Mouse (Mus musculus): ENCODE measurements around the gene Evi2.

Gene Evi2

DNA sequence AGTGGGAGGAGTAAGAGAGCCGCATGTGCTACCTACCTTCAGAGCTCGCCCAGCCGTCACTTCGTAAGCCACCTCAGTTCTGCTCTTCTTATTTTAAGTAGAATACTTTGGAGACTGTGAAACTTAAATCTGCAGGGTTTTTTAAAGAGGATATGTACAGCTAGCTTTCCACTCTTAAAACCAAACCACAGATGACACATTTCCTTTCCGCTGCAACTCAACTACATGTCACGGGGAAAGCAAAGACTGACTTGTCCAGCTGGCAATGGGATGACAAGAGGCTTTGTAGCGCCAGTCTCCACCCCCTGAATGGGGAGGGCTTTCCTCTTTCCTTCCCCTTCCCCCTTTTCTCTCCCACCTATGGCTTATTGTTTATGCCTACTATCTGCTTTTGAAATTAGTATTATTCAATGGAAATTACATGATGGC is at the start of gene Evi2, which contains the start of gene Evi2a:
Gene Evi2 (minus strand): TSS at position 257 of the 429 bp plus-strand sequence.
Gene Evi2a (minus strand): TSS at position 277 of the 429 bp plus-strand sequence.
- peak; percentile 89 for DNase-seq (ENCODE audit: low read depth, low spot score)

DNA sequence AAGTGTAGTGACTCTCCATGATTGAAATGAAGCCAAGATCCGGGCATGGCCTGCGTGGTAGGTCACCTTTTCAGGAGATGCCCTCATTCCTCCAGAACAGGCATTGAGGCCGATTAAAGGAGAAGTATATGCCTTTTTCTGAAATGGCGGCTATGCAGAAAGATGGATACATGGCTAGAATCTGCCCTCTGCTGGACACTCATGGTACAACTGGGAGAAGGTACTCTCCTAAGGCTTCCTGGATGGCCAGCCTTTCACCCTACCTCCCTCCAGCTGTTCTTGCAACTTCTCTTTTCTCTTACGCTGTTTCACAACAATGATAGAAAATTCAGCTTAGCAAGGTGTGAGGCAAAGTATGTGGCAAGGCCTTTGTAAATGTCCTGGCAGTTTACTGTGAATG is 47.4 kb upstream of the Evi2 start:
- DNase-seq (ENCODE audit: low read depth, low spot score), result peak; percentile 78

GRCm38 (mm10) chr11:79575383-79576073 is 45.1 kb upstream of the Evi2 start:
- no peak for DNase-seq (ENCODE audit: low read depth, low spot score)

DNA sequence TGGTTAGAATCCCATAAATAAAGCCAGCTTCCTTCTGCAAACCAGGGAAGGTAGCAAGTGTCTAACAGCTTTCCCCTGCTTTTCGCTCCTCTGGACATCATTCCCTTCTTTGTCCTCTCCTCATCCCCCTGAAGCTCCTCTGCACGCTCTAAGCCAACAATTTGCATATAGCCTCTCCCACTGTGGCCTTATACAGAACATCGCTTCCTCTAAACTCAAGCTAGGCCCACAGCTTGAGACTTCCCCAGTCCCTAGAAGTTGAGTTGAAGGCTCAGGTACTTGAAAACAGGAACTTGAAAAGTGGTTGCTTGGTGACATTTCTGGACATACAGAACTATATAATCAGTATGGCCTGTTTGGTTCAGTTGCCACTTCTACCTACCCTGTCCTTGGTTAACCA is 43.4 kb upstream of the Evi2 start:
- no peak for DNase-seq (ENCODE audit: low read depth, low spot score)

DNA sequence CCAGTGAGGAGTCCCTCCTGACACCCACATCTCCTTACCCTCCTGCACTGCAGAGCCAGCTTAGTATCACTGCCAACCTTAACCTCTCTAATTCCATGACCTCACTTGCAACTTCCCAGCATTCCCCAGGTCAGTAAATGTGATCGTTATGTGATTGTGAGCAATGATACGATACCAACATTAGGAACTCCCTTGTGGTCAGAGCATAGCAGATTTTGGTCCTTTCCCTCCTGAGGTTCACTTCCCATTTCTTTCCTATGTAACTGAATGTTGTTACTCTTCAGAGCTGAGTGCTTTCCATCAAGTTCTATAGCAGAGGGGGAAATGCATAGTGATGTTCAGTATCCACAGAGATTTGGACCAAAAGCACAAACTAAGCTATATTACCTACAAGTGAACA is 39.9 kb upstream of the Evi2 start:
- DNase-seq (ENCODE audit: low read depth, low spot score), result no peak

DNA sequence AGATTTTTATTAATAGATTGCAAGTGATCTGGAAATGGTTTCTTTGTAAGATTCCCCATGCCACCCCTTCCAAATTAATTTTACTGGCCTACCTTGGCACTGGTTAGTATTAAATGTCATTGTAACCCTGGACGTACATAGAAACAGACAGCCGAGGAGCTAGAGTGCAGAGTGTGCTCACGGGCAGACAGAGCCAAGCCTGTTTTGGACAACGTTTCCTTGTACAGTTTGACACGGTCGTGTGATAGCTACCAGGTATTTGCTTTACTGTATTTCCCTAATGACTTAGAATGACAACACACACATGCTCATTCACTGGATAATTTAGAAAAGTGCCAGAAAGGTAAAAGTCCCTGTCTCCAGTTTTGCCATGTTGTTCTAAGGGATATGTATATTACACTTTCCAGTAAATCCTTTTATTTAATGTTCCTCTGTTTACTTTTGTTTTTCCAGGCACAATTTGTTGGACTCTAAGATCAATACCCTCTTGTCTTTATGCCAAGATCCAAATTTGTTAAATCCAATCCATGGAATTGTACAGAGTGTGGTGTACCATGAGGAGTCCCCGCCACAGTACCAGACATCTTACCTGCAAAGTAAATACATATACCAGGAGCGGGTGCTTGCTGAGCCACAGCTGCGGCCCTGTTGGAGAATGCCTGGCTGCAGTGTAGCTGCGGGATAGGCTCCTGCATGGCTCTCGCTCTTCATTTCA is 38.0 kb upstream of the Evi2 start:
- no peak for DNase-seq (ENCODE audit: low read depth, low spot score)

DNA sequence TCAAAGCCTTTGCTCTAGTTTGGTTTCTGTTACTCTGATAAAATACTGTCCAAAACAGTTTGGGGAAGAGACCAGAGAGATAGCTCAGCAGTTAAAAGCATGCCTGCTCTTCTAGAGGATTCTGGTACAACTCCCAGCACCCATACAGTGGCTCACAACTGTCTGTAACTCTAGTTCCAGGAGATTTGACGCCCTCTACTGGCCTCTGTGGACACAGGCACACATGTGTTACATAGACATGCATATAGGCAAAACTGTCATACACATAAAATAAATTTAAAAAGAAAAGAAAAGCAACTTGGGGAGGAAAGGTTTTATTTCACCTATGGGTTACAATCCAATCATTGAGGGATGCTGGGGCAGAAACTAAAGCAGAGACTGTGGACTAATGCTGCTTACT is 36.6 kb upstream of the Evi2 start:
- DNase-seq (ENCODE audit: low read depth, low spot score), result no peak

GRCm38 (mm10) chr11:79563493-79563892 is 33.1 kb upstream of the Evi2 start:
- DNase-seq (ENCODE audit: low read depth, low spot score), result no peak

GRCm38 (mm10) chr11:79560536-79560935 is 30.1 kb upstream of the Evi2 start:
- no peak for DNase-seq (ENCODE audit: low read depth, low spot score)

- DNase-seq (ENCODE audit: low read depth, low spot score), result peak; percentile 52
These were observed 22.2 kb upstream of the Evi2 start for GRCm38 (mm10) chr11:79552622-79553021.

GRCm38 (mm10) chr11:79536293-79536692 is 5.9 kb upstream of the Evi2 start:
- DNase-seq (ENCODE audit: low read depth, low spot score), result no peak

DNA sequence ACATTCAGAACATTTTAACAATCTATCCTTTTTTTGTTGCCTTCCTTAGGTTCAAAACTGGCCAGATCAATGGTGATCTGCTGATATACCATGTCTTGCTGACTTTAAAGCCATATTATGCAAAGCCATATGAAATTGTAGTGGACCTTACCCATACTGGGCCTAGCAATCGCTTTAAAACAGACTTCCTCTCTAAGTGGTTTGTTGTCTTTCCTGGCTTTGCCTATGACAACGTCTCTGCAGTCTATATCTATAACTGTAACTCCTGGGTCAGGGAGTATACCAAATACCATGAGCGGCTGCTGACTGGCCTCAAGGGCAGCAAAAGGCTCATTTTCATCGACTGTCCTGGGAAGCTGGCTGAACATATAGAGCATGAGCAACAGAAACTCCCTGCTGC is 5.2 kb upstream of the Evi2 start:
- DNase-seq (ENCODE audit: low read depth, low spot score), result no peak

- DNase-seq (ENCODE audit: low read depth, low spot score), result no peak
These were observed 3.7 kb upstream of the Evi2 start for GRCm38 (mm10) chr11:79533950-79534690.

DNA sequence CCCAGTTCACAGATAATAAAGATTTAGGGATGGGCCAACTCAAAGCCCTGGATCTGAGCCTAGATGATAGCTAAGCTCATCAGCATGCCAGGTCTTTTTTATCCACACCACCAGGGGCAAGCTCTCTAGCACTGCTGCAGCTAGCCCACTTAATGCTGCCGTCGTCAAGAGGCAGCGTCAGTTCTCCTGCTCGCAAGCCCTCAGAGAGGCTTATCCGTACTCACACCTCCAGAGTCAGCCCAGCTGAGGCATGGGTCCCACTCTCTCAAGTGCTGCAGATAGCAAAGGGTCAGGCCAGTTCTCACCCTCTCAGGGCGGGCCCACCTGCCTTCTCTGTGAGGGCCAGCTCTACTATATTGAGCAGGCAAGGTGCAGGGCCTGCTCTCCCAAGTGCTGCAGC is 2.9 kb upstream of the Evi2 start:
- DNase-seq (ENCODE audit: low read depth, low spot score), result no peak

GRCm38 (mm10) chr11:79531485-79531884 is 1.1 kb upstream of the Evi2 start:
- no peak for DNase-seq (ENCODE audit: low read depth, low spot score)

- DNase-seq (ENCODE audit: low read depth, low spot score), result no peak
These were observed 385 bp upstream of the Evi2 start for GRCm38 (mm10) chr11:79530774-79531173.

- DNase-seq (ENCODE audit: low read depth, low spot score), result peak; percentile 49
These were observed 653 bp downstream of the Evi2 start for GRCm38 (mm10) chr11:79529736-79530135.

- peak; percentile 43 for DNase-seq (ENCODE audit: low read depth, low spot score)
These were observed 1.2 kb downstream of the Evi2 start for GRCm38 (mm10) chr11:79529226-79529625.

- peak; percentile 51 for DNase-seq (ENCODE audit: low read depth, low spot score)
These were observed 1.8 kb downstream of the Evi2 start for GRCm38 (mm10) chr11:79528601-79529000.

GRCm38 (mm10) chr11:79527739-79528384 is 2.5 kb downstream of the Evi2 start:
- peak; percentile 55 for DNase-seq (ENCODE audit: low read depth, low spot score)

DNA sequence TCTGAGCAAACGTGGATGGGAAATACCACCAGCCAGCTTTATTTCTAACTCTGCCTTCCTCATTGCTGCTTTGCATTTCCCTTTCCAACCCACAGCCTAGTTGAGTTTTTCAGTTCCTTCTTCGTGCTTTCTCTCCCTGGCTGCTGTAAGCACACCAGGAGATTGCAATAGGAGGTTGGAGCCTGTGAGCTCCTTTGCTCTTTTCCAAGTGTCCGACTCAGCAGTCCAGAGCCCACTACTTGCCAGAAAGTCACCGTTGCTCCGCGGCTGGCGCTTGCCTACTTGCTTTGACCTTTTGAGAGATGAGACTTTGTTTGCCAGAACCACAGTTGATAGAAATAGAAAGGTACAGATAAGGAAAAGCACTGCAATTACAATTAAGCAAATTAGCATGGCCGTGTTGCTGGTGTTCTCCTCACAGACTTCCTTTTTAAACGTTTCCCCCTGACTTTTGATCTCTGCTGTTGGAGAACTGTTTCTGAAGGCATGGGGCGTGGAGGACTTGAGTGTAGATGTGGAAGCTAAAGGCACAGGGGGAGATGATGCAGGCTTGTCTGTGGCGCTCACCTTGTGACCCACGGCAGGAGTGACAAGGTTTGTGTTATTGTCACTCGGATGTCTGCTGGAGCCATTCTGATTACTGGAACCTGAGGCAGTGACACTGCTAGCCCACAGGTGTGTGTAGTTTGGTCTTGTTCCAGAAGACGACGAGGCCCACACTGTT is 3.2 kb downstream of the Evi2 start:
- peak; percentile 36 for DNase-seq (ENCODE audit: low read depth, low spot score)

Measured in CD4-positive helper T cell, adult 2 months (primary cell).